Mouse (Mus musculus) lung, postnatal 0 days (tissue): ENCODE results near the gene Rpl34.

Experiments
- CTCF ChIP-seq: IDR thresholded peaks from 2 replicates; pipeline ENCODE4 v1.5.1; 2016; ENCODE audit warnings: antibody characterized with exemption, mild to moderate bottlenecking
- EP300 ChIP-seq: IDR thresholded peaks from 2 replicates; pipeline ENCODE4 v1.6.1; 2016; ENCODE audit warnings: antibody characterized with exemption, mild to moderate bottlenecking, control low read depth

GRCm38 (mm10) chr3:130683836-130684235, 46.4 kb downstream of the Rpl34 start:
- TF ChIP-seq EP300 = no peak
- TF ChIP-seq CTCF = no peak
